Mouse (Mus musculus): ENCODE results near the gene Zdhhc1.

DNA sequence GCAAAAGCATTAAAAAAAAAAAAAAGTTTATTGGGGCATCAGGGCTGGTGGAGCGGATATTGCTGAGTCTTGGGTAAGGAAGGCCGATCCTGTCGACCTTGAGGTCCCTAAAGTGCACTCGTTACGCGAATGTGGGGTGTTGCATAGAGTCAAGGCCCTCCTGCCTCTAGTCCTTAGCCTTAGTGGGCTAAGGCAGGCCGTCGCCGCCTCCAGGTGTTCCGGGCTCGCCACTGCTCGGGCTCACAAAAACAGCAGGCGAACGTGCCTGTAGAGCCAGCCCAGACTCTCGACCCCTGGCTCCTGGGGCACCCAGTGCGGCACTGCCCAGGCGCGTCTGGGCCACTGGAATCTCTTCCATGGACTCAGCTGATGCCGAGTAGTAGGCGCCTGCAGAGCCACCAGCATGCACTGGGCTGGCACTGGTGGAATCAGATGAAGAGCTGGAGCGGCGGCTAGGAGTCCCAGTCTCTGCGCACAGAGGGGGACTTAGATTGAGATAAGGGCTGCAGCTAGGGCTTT, 24.2 kb downstream of the Zdhhc1 start:
- TF ChIP-seq CTCF (IDR thresholded peaks at IDR 0.05 in 2 of 3, conservative IDR thresholded peaks at IDR 0.05 in 1 of 3; ENCODE audit: control insufficient read depth in 1 of 3, insufficient read depth in 1 of 3, low read depth in 2 of 3, low read length in 3 of 3, poor library complexity in 1 of 3, severe bottlenecking in 1 of 3) (no peak), RCOR1 (IDR thresholded peaks at IDR 0.05; ENCODE audit: low read depth, low read length) (no peak), MAFK (IDR thresholded peaks at IDR 0.05; ENCODE audit: borderline replicate concordance, low read depth, low read length) (no peak), POLR2A (IDR thresholded peaks at IDR 0.05; ENCODE audit: control insufficient read depth in 1 of 2, insufficient read depth in 1 of 2, low read depth in 1 of 2, low read length in 2 of 2, poor library complexity in 1 of 2) (no peak), POLR2AphosphoS2 (IDR thresholded peaks at IDR 0.05; ENCODE audit: low read length) (no peak), EP300 (IDR thresholded peaks at IDR 0.05; ENCODE audit: low read depth in 1 of 2, low read length in 2 of 2) (no peak), SMC3 (IDR thresholded peaks at IDR 0.05; ENCODE audit: low read depth, low read length) (no peak), MAX (IDR thresholded peaks at IDR 0.05; ENCODE audit: low read length) (no peak)

Data from MEL (cell line).